Mouse (Mus musculus) bone marrow, adult 2 months (tissue): ENCODE results near the gene Hist1h4b.

ENCODE experiments used
- CTCF ChIP-seq: fragments of 200-500 bp; IDR thresholded peaks from 2 replicates; pipeline ENCODE4 v1.5.1; 2011; ENCODE audit warnings: low read length, control low read depth; ENCODE audit not compliant: control insufficient read depth, insufficient read depth
- POLR2A ChIP-seq: fragments of 200-500 bp; IDR thresholded peaks from 2 replicates; pipeline ENCODE4 v1.6.1; 2011; ENCODE audit warnings: low read depth, mild to moderate bottlenecking, control low read depth, low read length, borderline replicate concordance; ENCODE audit not compliant: control insufficient read depth

GRCm38 (mm10) chr13:23757211-23757773 is 479 bp downstream of the Hist1h4b start:
- no peak for TF ChIP-seq CTCF
- peak; percentile 94; the same call in 1 of the 2 replicates for TF ChIP-seq POLR2A
